Mouse (Mus musculus): ENCODE results near the gene Odr4. TPM values are rescaled to one million over a fixed set of nuclear protein-coding genes. Genes with fewer than 3 reads are reported as not detected.

The Odr4 gene
- total RNA-seq (2021) = 10 to 100 TPM; 62.6 to 64.8 TPM
- long read RNA-seq, experiment 1, transcript Odr4-205 (14 exons, 3,273 nt) = major isoform, 26 of 60 reads
- long read RNA-seq, experiment 1, partial matches to known transcripts = 4 of 60 reads
- long read RNA-seq, experiment 1, other reads (novel, unspliced or antisense) = 29 of 60 reads
- long read RNA-seq, experiment 2, transcript Odr4-205 (14 exons, 3,273 nt) = major isoform, 34 of 70 reads
- long read RNA-seq, experiment 2, partial matches to known transcripts = 4 of 70 reads
- long read RNA-seq, experiment 2, other reads (novel, unspliced or antisense) = 31 of 70 reads

- peak within 1 kb of the TSS; percentile 97 for H3K27ac ChIP-seq
- DNase-seq (ENCODE audit: low spot score in 2 of 2) = peak; percentile 98 to 99
- TF ChIP-seq CTCF (conservative IDR thresholded peaks at IDR 0.05) = peak; percentile 83
- H3K4me3 ChIP-seq = peak within 1 kb of the TSS; percentile 80
Observed at GRCm38 (mm10) chr1:150392638-150393487, at the start of gene Odr4, which contains the start of gene Tpr. Gene Odr4, minus strand, starts transcription at chr1:150393080. Gene Tpr, plus strand, starts transcription at chr1:150392838.

- Histone ChIP-seq H3K27ac (no peak overlapping the region), H3K4me3 (no peak overlapping the region)
- peak; percentile 19; the same call in 1 of the 2 replicates for TF ChIP-seq CTCF (conservative IDR thresholded peaks at IDR 0.05)
- DNase-seq (ENCODE audit: low spot score in 2 of 2) = no peak
Observed at GRCm38 (mm10) chr1:150441731-150442130, 48.9 kb upstream of the Odr4 start.

DNA sequence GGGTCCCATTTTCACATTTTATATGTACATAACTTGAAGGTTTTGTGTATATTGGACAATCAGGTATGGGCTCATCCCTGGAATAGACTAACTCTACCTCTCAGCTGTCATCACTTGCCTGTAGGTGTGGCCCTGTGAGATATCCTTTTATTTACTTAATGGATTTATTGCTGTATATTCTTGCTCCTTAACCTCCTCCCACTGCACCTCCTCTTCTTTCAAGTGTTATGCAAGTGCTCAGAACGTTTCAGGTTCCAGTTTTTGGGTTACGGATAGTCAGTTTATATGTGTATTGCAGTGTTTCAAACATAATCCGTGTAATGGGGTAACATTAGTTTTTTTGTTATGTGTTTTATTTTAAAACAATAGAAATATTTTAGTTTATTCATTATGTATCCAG, 45.8 kb upstream of the Odr4 start:
- H3K4me3 ChIP-seq = no peak overlapping the region
- no peak for TF ChIP-seq CTCF (conservative IDR thresholded peaks at IDR 0.05)
- no peak overlapping the region for H3K27ac ChIP-seq
- DNase-seq (ENCODE audit: low spot score in 2 of 2) = no peak

GRCm38 (mm10) chr1:150426216-150426615, 33.3 kb upstream of the Odr4 start:
- TF ChIP-seq CTCF (conservative IDR thresholded peaks at IDR 0.05) = peak; percentile 32
- Histone ChIP-seq H3K27ac (no peak overlapping the region), H3K4me3 (no peak overlapping the region)
- no peak for DNase-seq (ENCODE audit: low spot score in 2 of 2)

GRCm38 (mm10) chr1:150425665-150426064, 32.8 kb upstream of the Odr4 start:
- Histone ChIP-seq H3K4me3 (no peak overlapping the region), H3K27ac (no peak overlapping the region)
- DNase-seq (ENCODE audit: low spot score in 2 of 2) = no peak
- TF ChIP-seq CTCF (conservative IDR thresholded peaks at IDR 0.05) = no peak

- Histone ChIP-seq H3K27ac (no peak overlapping the region), H3K4me3 (no peak overlapping the region)
- no peak for TF ChIP-seq CTCF (conservative IDR thresholded peaks at IDR 0.05)
- no peak for DNase-seq (ENCODE audit: low spot score in 2 of 2)
Observed at GRCm38 (mm10) chr1:150418426-150418825, 25.5 kb upstream of the Odr4 start.

- no peak for DNase-seq (ENCODE audit: low spot score in 2 of 2)
- no peak overlapping the region for H3K4me3 ChIP-seq
- no peak overlapping the region for H3K27ac ChIP-seq
- TF ChIP-seq CTCF (conservative IDR thresholded peaks at IDR 0.05) = no peak
Observed at GRCm38 (mm10) chr1:150416006-150416405, 23.1 kb upstream of the Odr4 start.

DNA sequence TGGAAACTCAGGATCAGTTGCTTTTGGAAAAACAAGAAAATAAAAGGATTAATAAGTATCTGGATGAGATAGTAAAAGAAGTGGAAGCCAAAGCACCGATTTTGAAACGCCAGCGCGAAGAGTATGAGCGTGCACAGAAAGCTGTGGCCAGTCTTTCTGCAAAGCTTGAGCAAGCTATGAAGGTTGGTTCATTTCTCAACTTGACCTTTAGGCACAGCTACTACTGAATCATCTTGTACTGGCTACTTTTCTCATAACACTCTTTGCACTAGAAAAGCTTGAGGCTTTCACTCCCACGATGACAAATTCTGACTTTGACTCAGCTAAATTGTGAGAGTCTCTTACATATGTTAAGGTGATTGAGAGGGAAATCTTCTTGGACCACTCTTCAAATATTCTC, 17.1 kb upstream of the Odr4 start:
- DNase-seq (ENCODE audit: low spot score in 2 of 2) = no peak
- TF ChIP-seq CTCF (conservative IDR thresholded peaks at IDR 0.05) = no peak
- H3K27ac ChIP-seq = no peak overlapping the region
- no peak overlapping the region for H3K4me3 ChIP-seq

DNA sequence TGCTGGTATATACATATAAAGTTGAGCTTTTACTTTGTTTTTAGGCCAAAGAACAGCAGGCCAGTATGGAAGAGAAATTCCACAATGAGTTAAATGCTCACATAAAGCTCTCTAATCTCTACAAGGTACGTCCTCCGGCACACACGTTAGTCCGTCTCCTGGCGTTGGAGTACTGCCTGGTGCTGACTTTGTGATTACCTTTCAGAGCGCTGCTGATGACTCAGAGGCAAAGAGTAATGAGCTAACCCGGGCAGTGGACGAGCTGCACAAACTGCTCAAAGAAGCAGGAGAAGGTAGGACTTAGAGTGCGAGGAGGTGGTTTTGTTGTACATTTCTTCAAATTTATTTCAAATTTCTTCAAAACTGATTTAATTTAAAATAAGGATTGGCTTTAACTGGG, 14.4 kb upstream of the Odr4 start:
- Histone ChIP-seq H3K4me3 (no peak overlapping the region), H3K27ac (no peak overlapping the region)
- no peak for TF ChIP-seq CTCF (conservative IDR thresholded peaks at IDR 0.05)
- DNase-seq (ENCODE audit: low spot score in 2 of 2) = no peak

DNA sequence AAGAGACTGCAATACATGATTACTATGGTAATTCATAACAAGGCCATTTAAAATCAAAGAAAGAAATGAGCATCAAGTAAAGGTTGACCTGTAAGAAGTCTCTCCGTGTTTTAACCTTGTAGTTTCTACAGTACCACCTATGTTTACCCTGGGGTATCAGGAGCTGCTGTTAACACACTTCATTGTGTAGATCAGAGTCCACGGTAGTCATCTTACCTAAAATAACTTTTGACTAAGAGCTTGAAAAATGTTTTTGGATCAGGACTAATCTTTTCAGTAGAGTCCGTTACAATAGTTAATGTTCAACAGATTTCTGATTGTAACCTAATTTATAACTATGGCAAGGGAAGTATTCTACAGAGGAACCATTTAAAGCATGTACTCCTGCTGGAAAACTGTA, 11.7 kb upstream of the Odr4 start:
- H3K27ac ChIP-seq = no peak overlapping the region
- no peak overlapping the region for H3K4me3 ChIP-seq
- no peak for TF ChIP-seq CTCF (conservative IDR thresholded peaks at IDR 0.05)
- no peak for DNase-seq (ENCODE audit: low spot score in 2 of 2)

GRCm38 (mm10) chr1:150403914-150404313, 11.0 kb upstream of the Odr4 start:
- Histone ChIP-seq H3K4me3 (no peak overlapping the region), H3K27ac (no peak overlapping the region)
- TF ChIP-seq CTCF (conservative IDR thresholded peaks at IDR 0.05) = no peak
- no peak for DNase-seq (ENCODE audit: low spot score in 2 of 2)

GRCm38 (mm10) chr1:150396001-150396400, 3.1 kb upstream of the Odr4 start:
- Histone ChIP-seq H3K27ac (no peak overlapping the region), H3K4me3 (no peak overlapping the region)
- no peak for TF ChIP-seq CTCF (conservative IDR thresholded peaks at IDR 0.05)
- DNase-seq (ENCODE audit: low spot score in 2 of 2) = no peak

- Histone ChIP-seq H3K4me3 (peak overlapping the region; percentile 80), H3K27ac (peak overlapping the region; percentile 89)
- TF ChIP-seq CTCF (conservative IDR thresholded peaks at IDR 0.05) = no peak
- DNase-seq (ENCODE audit: low spot score in 2 of 2) = no peak
Observed at GRCm38 (mm10) chr1:150393488-150393852, 590 bp upstream of the Odr4 start.
